Mouse (Mus musculus): ENCODE measurements at regions not wholly inside any gene's neighbourhood (a gene's known extent, or its start where the extent isn't known, plus 50 kb on each side); places are given as distances from the start of the nearest gene placed in this dataset.

DNA sequence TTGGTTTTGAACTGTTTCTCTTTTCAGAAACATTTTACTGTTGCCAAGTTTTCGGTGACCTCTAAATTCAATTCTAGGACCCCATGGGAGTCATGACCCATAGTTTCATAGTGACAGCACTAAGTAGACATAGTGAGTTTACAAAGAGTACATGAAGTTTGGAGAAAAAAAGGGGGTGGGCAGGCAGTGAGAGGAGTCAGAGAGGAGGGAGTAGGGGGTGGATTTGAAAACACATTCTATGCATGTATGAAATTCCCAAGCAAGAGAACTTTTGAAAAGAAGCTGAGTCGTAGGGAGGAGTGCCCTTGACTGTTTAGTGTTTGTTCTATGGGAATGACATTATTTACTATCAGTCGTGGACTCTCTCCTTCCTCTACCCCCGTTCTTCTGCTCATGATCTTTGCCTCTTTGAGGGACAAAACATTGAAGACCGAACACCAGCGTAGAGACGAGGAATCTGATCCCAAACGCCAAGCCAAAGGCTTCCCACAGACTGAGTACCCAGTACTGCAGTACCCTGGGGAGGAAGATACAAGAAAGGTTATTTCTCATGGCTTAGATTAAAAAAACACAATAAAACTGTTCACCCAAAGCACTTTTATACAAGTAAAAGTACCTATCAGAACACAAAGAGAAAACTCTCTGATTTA, 229.1 kb upstream of the Map3k1 start:
- no peaks in the 10 kb centered on the region for H3K9me3 ChIP-seq (replicated peaks; ENCODE audit: control insufficient read depth, low read length)
- no peak overlapping the region for H3K9ac ChIP-seq (ENCODE audit: low read length)
- no peak overlapping the region for H3K4me2 ChIP-seq (ENCODE audit: low read length)
- WGBS, result 87% methylated on average over 8 of the region's 8 CpGs
- H3K27me3 ChIP-seq (replicated peaks; ENCODE audit: control insufficient read depth, insufficient read depth, low read length), result no peaks in the 10 kb centered on the region
- no peak overlapping the region for H3K4me3 ChIP-seq (ENCODE audit: low read depth, low read length)
- H3K36me3 ChIP-seq (ENCODE audit: control insufficient read depth, insufficient read depth, low read length), result no peaks in the 10 kb centered on the region
- ATAC-seq (no peak), DNase-seq (ENCODE audit: low spot score) (no peak)
- H3K27ac ChIP-seq (ENCODE audit: low read depth, low read length), result no peak overlapping the region
- H3K4me1 ChIP-seq (ENCODE audit: control insufficient read depth, insufficient read depth, low read length), result no peaks in the 10 kb centered on the region

DNA sequence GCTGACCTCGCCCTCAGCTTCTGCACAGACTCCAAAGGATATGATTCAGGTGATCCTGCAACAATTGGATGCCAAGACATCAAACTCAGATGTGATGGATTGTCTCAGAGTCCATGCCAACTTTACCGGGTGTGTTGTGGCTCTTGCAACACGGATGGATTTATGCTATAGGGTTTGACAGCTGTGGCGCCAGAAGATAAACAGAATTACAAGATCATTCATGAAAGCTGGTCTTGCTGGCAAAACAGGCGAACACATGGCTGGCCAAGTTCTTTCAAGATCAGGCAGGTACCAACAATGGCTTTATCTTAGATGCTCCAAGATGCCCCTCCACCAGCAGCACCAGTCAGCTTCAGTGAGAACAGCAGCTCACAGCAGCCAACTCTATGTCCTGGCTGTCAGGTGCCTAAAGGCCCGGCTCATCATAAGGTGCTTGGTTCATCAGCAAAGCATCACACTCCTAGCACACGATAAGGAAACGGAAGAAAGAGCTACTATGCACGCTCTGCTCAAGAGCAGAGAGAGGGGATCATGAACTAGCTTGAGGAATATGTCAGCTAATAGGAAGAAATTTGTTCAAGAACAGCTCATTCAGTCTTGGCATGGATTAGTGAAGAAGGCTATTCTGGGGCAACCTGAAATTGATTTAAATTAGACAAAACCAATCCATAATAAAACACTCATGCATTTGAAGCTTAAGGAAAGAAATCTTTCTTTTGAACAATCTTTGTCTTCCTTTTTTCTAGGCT, 229.9 kb upstream of the Map3k1 start:
- no peak for ATAC-seq
- Histone ChIP-seq H3K9ac (ENCODE audit: low read length) (no peak overlapping the region), H3K27me3 (replicated peaks; ENCODE audit: control insufficient read depth, insufficient read depth, low read length) (no peaks in the 10 kb centered on the region), H3K9me3 (replicated peaks; ENCODE audit: control insufficient read depth, low read length) (no peaks in the 10 kb centered on the region), H3K4me2 (ENCODE audit: low read length) (no peak overlapping the region), H3K4me1 (ENCODE audit: control insufficient read depth, insufficient read depth, low read length) (no peaks in the 10 kb centered on the region), H3K27ac (ENCODE audit: low read depth, low read length) (no peak overlapping the region), H3K4me3 (ENCODE audit: low read depth, low read length) (no peak overlapping the region), H3K36me3 (ENCODE audit: control insufficient read depth, insufficient read depth, low read length) (no peaks in the 10 kb centered on the region)
- no peak for DNase-seq (ENCODE audit: low spot score)
- WGBS, result 92% methylated on average over 9 of the region's 9 CpGs

DNA sequence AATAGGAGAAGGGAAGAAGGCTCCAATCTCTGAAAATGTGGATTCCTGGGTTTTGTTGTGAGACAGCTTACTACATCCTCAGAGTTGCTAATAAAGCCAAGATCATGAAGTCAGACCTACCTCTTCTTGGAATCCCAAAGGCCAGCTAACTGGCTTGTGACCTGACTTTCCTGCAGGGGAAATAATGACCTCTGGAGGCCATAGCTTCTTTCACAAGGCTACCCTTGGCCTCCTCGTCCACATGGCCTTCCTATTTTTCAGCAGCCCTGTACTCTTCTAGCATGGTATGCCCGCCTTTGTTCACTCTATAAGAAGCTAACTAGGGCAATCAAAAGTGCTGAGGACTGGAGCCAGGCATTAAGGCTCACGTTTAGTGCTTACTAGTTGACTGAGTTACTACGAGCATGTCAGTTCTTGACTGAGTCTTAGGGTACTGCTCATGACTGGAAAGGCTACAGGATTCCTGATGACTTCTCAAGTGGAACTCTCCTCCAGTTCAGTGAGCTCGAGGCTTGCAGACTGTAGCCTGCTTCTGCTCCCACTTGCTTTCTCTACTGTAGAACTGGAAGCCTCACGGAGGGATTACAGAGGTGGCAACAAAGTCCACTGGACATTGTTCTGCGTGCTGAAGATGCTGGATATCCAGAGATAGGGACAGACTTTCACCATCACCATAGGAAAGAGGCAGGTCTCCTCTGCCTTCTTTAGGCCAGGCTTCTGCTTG, 230.8 kb upstream of the Map3k1 start:
- no peak overlapping the region for H3K4me2 ChIP-seq (ENCODE audit: low read length)
- ATAC-seq (no peak), DNase-seq (ENCODE audit: low spot score) (no peak)
- WGBS, result 81% methylated on average over 7 of the region's 7 CpGs
- H3K9ac ChIP-seq (ENCODE audit: low read length), result no peak overlapping the region
- H3K9me3 ChIP-seq (replicated peaks; ENCODE audit: control insufficient read depth, low read length), result no peaks in the 10 kb centered on the region
- H3K4me1 ChIP-seq (ENCODE audit: control insufficient read depth, insufficient read depth, low read length), result no peaks in the 10 kb centered on the region
- no peaks in the 10 kb centered on the region for H3K27me3 ChIP-seq (replicated peaks; ENCODE audit: control insufficient read depth, insufficient read depth, low read length)
- no peak overlapping the region for H3K27ac ChIP-seq (ENCODE audit: low read depth, low read length)
- H3K36me3 ChIP-seq (ENCODE audit: control insufficient read depth, insufficient read depth, low read length), result no peaks in the 10 kb centered on the region
- H3K4me3 ChIP-seq (ENCODE audit: low read depth, low read length), result no peak overlapping the region

DNA sequence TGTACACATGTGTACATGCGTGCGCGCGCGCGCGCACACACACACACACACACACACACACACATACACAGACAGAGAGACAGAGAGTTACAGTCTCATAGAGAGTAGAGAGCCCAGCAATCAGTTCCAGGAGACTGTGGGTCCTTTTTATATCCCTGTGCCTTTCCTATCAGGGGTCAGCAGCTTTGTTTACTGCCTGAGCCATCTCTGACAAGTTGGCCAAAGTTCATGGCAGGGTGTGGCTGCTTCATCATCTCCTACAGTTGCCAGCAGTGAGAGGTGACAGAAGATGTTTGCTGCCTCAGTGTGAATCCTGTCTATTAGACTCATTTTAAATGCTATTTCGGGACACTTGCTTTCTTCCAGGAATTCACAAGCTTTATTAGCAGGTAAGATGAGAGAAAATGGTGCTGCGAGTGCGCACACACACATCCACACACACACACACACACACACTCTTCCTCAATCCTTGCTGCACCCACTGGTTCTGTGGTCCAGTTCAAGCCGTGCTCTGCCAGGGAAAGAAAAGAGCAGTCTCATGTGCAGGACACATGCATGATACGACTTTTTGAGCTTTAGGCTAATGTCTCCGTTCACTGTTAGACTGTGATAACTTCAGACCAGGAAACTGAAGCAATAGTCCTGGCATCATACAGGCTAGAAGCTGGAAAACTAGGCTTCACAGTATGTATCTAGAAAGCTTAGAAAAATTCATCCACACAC, 234.9 kb upstream of the Map3k1 start:
- no peak overlapping the region for H3K4me3 ChIP-seq (ENCODE audit: low read depth, low read length)
- H3K27ac ChIP-seq (ENCODE audit: low read depth, low read length), result no peak overlapping the region
- DNase-seq (ENCODE audit: low spot score), result no peak
- H3K4me1 ChIP-seq (ENCODE audit: control insufficient read depth, insufficient read depth, low read length), result no peaks in the 10 kb centered on the region
- H3K9me3 ChIP-seq (replicated peaks; ENCODE audit: control insufficient read depth, low read length), result no peaks in the 10 kb centered on the region
- H3K36me3 ChIP-seq (ENCODE audit: control insufficient read depth, insufficient read depth, low read length), result no peaks in the 10 kb centered on the region
- no peak overlapping the region for H3K4me2 ChIP-seq (ENCODE audit: low read length)
- ATAC-seq, result no peak
- H3K27me3 ChIP-seq (replicated peaks; ENCODE audit: control insufficient read depth, insufficient read depth, low read length), result no peaks in the 10 kb centered on the region
- WGBS, result 92% methylated on average over 13 of the region's 13 CpGs
- no peak overlapping the region for H3K9ac ChIP-seq (ENCODE audit: low read length)

DNA sequence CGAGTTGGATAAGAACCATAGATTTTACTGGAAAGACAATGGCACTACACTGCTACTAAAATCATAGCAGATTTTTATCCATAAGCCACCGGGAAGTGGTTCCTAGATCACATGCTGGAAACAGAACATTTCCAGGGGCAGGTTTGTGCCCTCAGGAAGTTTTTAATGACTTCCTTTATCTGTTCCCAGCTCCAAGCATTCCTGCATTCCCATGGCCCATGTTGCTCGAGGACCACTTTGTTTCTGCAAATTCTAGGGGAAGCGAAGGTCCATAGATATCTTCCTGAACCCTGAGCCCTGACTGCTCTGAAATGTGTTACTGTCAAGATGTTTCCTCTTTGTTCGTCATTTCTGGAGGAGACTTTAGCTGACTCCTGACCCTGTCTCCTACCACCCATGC, 235.6 kb upstream of the Map3k1 start:
- Histone ChIP-seq H3K36me3 (ENCODE audit: control insufficient read depth, insufficient read depth, low read length) (no peaks in the 10 kb centered on the region), H3K27ac (ENCODE audit: low read depth, low read length) (no peak overlapping the region), H3K9ac (ENCODE audit: low read length) (no peak overlapping the region), H3K9me3 (replicated peaks; ENCODE audit: control insufficient read depth, low read length) (no peaks in the 10 kb centered on the region), H3K4me3 (ENCODE audit: low read depth, low read length) (no peak overlapping the region), H3K4me2 (ENCODE audit: low read length) (no peak overlapping the region), H3K4me1 (ENCODE audit: control insufficient read depth, insufficient read depth, low read length) (no peaks in the 10 kb centered on the region), H3K27me3 (replicated peaks; ENCODE audit: control insufficient read depth, insufficient read depth, low read length) (no peaks in the 10 kb centered on the region)
- 85% methylated on average over 5 of the region's 5 CpGs for WGBS
- DNase-seq (ENCODE audit: low spot score) (no peak), ATAC-seq (no peak)

- Histone ChIP-seq H3K9me3 (replicated peaks; ENCODE audit: control insufficient read depth, low read length) (no peaks in the 10 kb centered on the region), H3K27me3 (replicated peaks; ENCODE audit: control insufficient read depth, insufficient read depth, low read length) (no peaks in the 10 kb centered on the region), H3K27ac (ENCODE audit: low read depth, low read length) (no peak overlapping the region), H3K4me2 (ENCODE audit: low read length) (no peak overlapping the region), H3K4me3 (ENCODE audit: low read depth, low read length) (no peak overlapping the region), H3K36me3 (ENCODE audit: control insufficient read depth, insufficient read depth, low read length) (no peaks in the 10 kb centered on the region), H3K4me1 (ENCODE audit: control insufficient read depth, insufficient read depth, low read length) (no peaks in the 10 kb centered on the region), H3K9ac (ENCODE audit: low read length) (no peak overlapping the region)
- ATAC-seq (no peak), DNase-seq (ENCODE audit: low spot score) (no peak)
- WGBS, result 89% methylated on average over 15 of the region's 15 CpGs
These were observed 237.7 kb upstream of the Map3k1 start for GRCm38 (mm10) chr13:112046247-112047211.

DNA sequence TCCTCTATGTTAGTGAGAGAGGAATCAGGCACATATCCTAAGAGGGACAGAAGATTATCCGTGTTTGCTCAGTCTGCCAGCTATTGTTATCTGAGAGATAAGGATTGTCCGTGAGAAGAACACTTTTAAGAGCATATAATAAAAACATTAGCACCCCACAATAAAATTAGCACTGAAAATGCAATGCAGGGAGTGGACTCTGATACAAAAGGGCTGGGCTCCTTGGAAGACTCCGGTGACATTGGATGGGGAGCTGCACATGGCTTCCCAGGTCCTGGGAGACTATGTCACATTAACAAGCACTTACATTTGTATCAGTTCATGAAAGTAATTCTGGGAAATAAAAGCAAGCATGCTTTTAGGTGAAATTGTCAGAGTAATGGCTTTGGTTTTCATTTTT, 238.6 kb upstream of the Map3k1 start:
- Histone ChIP-seq H3K36me3 (ENCODE audit: control insufficient read depth, insufficient read depth, low read length) (no peaks in the 10 kb centered on the region), H3K4me2 (ENCODE audit: low read length) (no peak overlapping the region), H3K27me3 (replicated peaks; ENCODE audit: control insufficient read depth, insufficient read depth, low read length) (no peaks in the 10 kb centered on the region), H3K9ac (ENCODE audit: low read length) (no peak overlapping the region), H3K4me3 (ENCODE audit: low read depth, low read length) (no peak overlapping the region), H3K27ac (ENCODE audit: low read depth, low read length) (no peak overlapping the region), H3K9me3 (replicated peaks; ENCODE audit: control insufficient read depth, low read length) (no peaks in the 10 kb centered on the region), H3K4me1 (ENCODE audit: control insufficient read depth, insufficient read depth, low read length) (no peaks in the 10 kb centered on the region)
- ATAC-seq (no peak), DNase-seq (ENCODE audit: low spot score) (no peak)
- 75% methylated on average over 3 of the region's 3 CpGs for WGBS

GRCm38 (mm10) chr13:112047874-112048273, 239.1 kb upstream of the Map3k1 start:
- H3K9me3 ChIP-seq (replicated peaks; ENCODE audit: control insufficient read depth, low read length), result no peaks in the 10 kb centered on the region
- 85% methylated on average over 13 of the region's 13 CpGs for WGBS

More at GRCm38 (mm10) chr13:112047874-112048273, 239.1 kb upstream of the Map3k1 start:
- Histone ChIP-seq H3K4me2 (ENCODE audit: low read length) (no peak overlapping the region), H3K36me3 (ENCODE audit: control insufficient read depth, insufficient read depth, low read length) (no peaks in the 10 kb centered on the region), H3K9ac (ENCODE audit: low read length) (no peak overlapping the region), H3K27ac (ENCODE audit: low read depth, low read length) (no peak overlapping the region), H3K27me3 (replicated peaks; ENCODE audit: control insufficient read depth, insufficient read depth, low read length) (no peaks in the 10 kb centered on the region), H3K4me3 (ENCODE audit: low read depth, low read length) (no peak overlapping the region), H3K4me1 (ENCODE audit: control insufficient read depth, insufficient read depth, low read length) (no peaks in the 10 kb centered on the region)
- DNase-seq (ENCODE audit: low spot score), result no peak
- no peak for ATAC-seq

All from forebrain, embryonic 14.5 days (tissue).